In the genomic region with DNA sequence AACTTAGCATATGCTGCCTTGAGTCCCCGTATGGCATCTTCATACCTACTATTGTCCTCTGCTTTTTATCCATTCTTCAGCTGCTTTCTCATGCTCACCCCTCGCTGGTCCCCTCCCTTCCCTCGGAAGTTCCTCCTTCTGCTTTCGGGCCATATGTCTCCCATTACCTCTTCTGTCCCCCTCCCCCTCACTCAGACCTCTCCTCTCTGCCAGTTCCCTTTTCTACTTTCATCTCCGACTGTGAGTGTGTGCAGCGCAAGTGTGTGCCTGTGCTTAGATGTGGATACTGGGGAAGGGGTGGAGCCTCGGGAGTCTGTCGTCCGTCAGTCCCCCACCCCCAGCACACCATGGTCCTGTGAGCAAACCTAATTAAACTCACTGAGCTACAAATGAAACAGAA, we compare ENCODE assay signal across 11 mouse cellular contexts. TPM values are rescaled to one million over a fixed set of nuclear protein-coding genes. Genes with fewer than 3 reads are reported as not detected.
DNase-seq lines count a peak whose midpoint lies in the region; ATAC-seq and TF ChIP-seq lines count a peak whose summit lies in the region.
"Had no signal": no experiment of that assay in that cellular context is flagged by ENCODE, and none has a peak within 500 bp of the region (broad histone marks: within the 10 kb centered on the region; RNA-seq: fewer than 3 reads in every experiment).

No protein-coding gene starts in this region.

- H3K9me3 ChIP-seq in limb, embryonic 14.5 days (ENCODE audit: control insufficient read depth, low read length): no peaks in the 10 kb centered on the region
- H3K9me3 ChIP-seq in stomach, embryonic 16.5 days (replicated peaks; ENCODE audit: control insufficient read depth, low read length): no peaks in the 10 kb centered on the region

- no peak for TF ChIP-seq POLR2A in limb, embryonic 14.5 days (IDR thresholded peaks at IDR 0.05; ENCODE audit: borderline replicate concordance, extremely low read depth, insufficient read depth, insufficient read length)

- ATAC-seq in limb, embryonic 14.5 days (ENCODE audit: low FRiP score, low read depth): peak; percentile 58
- ATAC-seq in stomach, embryonic 16.5 days (ENCODE audit: insufficient read depth, low FRiP score): no peak; the same call in 1 of the 2 replicates

- H3K4me3 ChIP-seq in limb, embryonic 14.5 days (replicated peaks; ENCODE audit: low read length): peak overlapping the region; percentile 16; the same call in 1 of the 2 replicates
- H3K4me3 ChIP-seq in stomach, embryonic 16.5 days (replicated peaks; ENCODE audit: low read length): no peak overlapping the region
- no peak overlapping the region for H3K4me3 ChIP-seq in gastrocnemius, adult 2 months

- 1% methylated on average over 9 of the region's 9 CpGs for WGBS in limb, embryonic 14.5 days
- WGBS in stomach, embryonic 16.5 days: 9% methylated on average over 9 of the region's 9 CpGs

- TF ChIP-seq CTCF in gastrocnemius, adult 2 months (IDR thresholded peaks at IDR 0.05): no peak

- no peak overlapping the region for H3K27ac ChIP-seq in limb, embryonic 14.5 days (replicated peaks; ENCODE audit: low read depth, low read length)
- no peak overlapping the region for H3K27ac ChIP-seq in stomach, embryonic 16.5 days (ENCODE audit: low read length)
- H3K27ac ChIP-seq in gastrocnemius, adult 2 months: no peak overlapping the region

- peak overlapping the region; percentile 28; the same call in 1 of the 2 replicates for H3K9ac ChIP-seq in limb, embryonic 14.5 days (ENCODE audit: low read depth, low read length, severe bottlenecking)
- H3K9ac ChIP-seq in stomach, embryonic 16.5 days (ENCODE audit: low read length): no peak overlapping the region

- H3K4me1 ChIP-seq in limb, embryonic 14.5 days (ENCODE audit: control insufficient read depth, insufficient read depth, low read length): peaks cover 37% of the 10 kb centered on the region
- peaks cover 3% of the 10 kb centered on the region; the same call in 1 of the 2 replicates for H3K4me1 ChIP-seq in stomach, embryonic 16.5 days (ENCODE audit: control insufficient read depth, insufficient read depth, low read length)

- peak; percentile 91 for DNase-seq in heart, adult 11 months
- no peak for DNase-seq in heart, adult 8-10 months (ENCODE audit: low spot score)
- DNase-seq in retina, postnatal 1 day: peak; percentile 31
- DNase-seq in retina, embryonic 14.5 days (ENCODE audit: low spot score): no peak
- no peak for DNase-seq in limb, embryonic 14.5 days (ENCODE audit: low spot score)
- no peak for DNase-seq in gastrocnemius, adult 2 months
- no peak for DNase-seq in urinary bladder, adult 2 months (ENCODE audit: low spot score)
- DNase-seq: cerebellum, postnatal 14 days; heart, postnatal 36 days had no signal

- intact Hi-C loops in gastrocnemius, adult 2 months (cut with DNase I): no loop called here

- H3K27me3 ChIP-seq in limb, embryonic 14.5 days (ENCODE audit: control insufficient read depth, insufficient read depth, low read length): no peaks in the 10 kb centered on the region
- H3K27me3 ChIP-seq in stomach, embryonic 16.5 days (ENCODE audit: control insufficient read depth, insufficient read depth, low read length): no peaks in the 10 kb centered on the region

- no peaks in the 10 kb centered on the region for H3K36me3 ChIP-seq in limb, embryonic 14.5 days (ENCODE audit: control insufficient read depth, insufficient read depth, low read length)
- no peaks in the 10 kb centered on the region for H3K36me3 ChIP-seq in stomach, embryonic 16.5 days (ENCODE audit: control insufficient read depth, insufficient read depth, low read length)

- H3K4me2 ChIP-seq in limb, embryonic 14.5 days (replicated peaks; ENCODE audit: low read depth, low read length, severe bottlenecking): peak overlapping the region; percentile 41
- peak overlapping the region; percentile 37 for H3K4me2 ChIP-seq in stomach, embryonic 16.5 days (ENCODE audit: low read depth, low read length)

RNA-seq across cellular contexts. Expression of a gene that starts 17.0 kb away (rescaled TPM):
- total RNA-seq in heart, adult 8-10 months (2022): under 1 TPM; 0.11 to 0.16 (median 0.15) TPM
- polyA plus RNA-seq in limb, embryonic 14.5 days (2012; rRNA removed): 23.1 and 26.3 TPM in 2 replicates
- polyA plus RNA-seq in limb, embryonic 14.5 days (2014; fragmentation: Nextera tagmentation; extraction: Ambion mirVana): 11.3 and 12.5 TPM in 2 replicates
- 1.4 and 1.5 TPM in 2 replicates for polyA plus RNA-seq in stomach, embryonic 16.5 days (2015; fragmentation: Nextera tagmentation; extraction: Ambion mirVana)
- total RNA-seq in gastrocnemius, adult 2 months (2021): 1 to 10 TPM in 1 of 2 experiments, under 1 TPM in 1; 0.77 to 1.6 TPM
- polyA plus RNA-seq in urinary bladder, adult 2 months (2012; rRNA removed): 2.0 and 2.6 TPM in 2 replicates
- polyA plus RNA-seq: liver, embryonic 16.5 days had no signal

Comparison
In these comparisons a context has a peak if more than half of its experiments do, and no peak if none do; other contexts are left out.
1. DNase-seq: peak in heart, adult 11 months (single experiment) and retina, postnatal 1 day (single experiment); none in heart, adult 8-10 months (single experiment), retina, embryonic 14.5 days (single experiment), limb, embryonic 14.5 days (single experiment), gastrocnemius, adult 2 months (single experiment) and urinary bladder, adult 2 months (single experiment).